Mouse (Mus musculus): ENCODE data around the gene Adipor1. TPM values are rescaled to one million over a fixed set of nuclear protein-coding genes. Genes with fewer than 3 reads are reported as not detected.

The Adipor1 gene
- polyA plus RNA-seq, 1 experiment, result 113 TPM

GRCm38 (mm10) chr1:134408080-134408479 is 7.1 kb upstream of the Adipor1 start:
- Histone ChIP-seq H3K27me3 (replicated peaks; ENCODE audit: control insufficient read depth, insufficient read depth, low read length) (no peaks in the 10 kb centered on the region), H3K4me3 (ENCODE audit: insufficient read depth, low read depth, low read length) (no peak overlapping the region), H3K4me1 (ENCODE audit: control insufficient read depth, insufficient read depth, low read length) (peaks cover 5% of the 10 kb centered on the region; the same call in 1 of the 2 replicates), H3K27ac (ENCODE audit: insufficient read depth, low read depth, low read length) (no peak overlapping the region), H3K36me3 (ENCODE audit: control insufficient read depth, insufficient read depth, low read length) (no peaks in the 10 kb centered on the region)
- TF ChIP-seq POLR2A (IDR thresholded peaks at IDR 0.05; ENCODE audit: low read depth, low read length), result no peak
- TF ChIP-seq CTCF (conservative IDR thresholded peaks at IDR 0.05; ENCODE audit: insufficient read depth, insufficient read length, low read depth, low read length), result no peak
- WGBS, result 59% methylated on average over 8 of the region's 8 CpGs
- DNase-seq, result peak; percentile 76

GRCm38 (mm10) chr1:134411706-134412629 is 3.2 kb upstream of the Adipor1 start:
- H3K4me1 ChIP-seq (ENCODE audit: control insufficient read depth, insufficient read depth, low read length), result peaks cover 7% of the 10 kb centered on the region; the same call in 1 of the 2 replicates
- TF ChIP-seq POLR2A (IDR thresholded peaks at IDR 0.05; ENCODE audit: low read depth, low read length) (no peak), CTCF (conservative IDR thresholded peaks at IDR 0.05; ENCODE audit: insufficient read depth, insufficient read length, low read depth, low read length) (no peak)
- DNase-seq, result no peak

GRCm38 (mm10) chr1:134414038-134414437 is 1.1 kb upstream of the Adipor1 start:
- H3K4me1 ChIP-seq (ENCODE audit: control insufficient read depth, insufficient read depth, low read length), result peaks cover 21% of the 10 kb centered on the region; the same call in 1 of the 2 replicates
- H3K4me3 ChIP-seq (ENCODE audit: insufficient read depth, low read depth, low read length), result no peak overlapping the region
- H3K27me3 ChIP-seq (replicated peaks; ENCODE audit: control insufficient read depth, insufficient read depth, low read length), result no peaks in the 10 kb centered on the region
- no peak for TF ChIP-seq CTCF (conservative IDR thresholded peaks at IDR 0.05; ENCODE audit: insufficient read depth, insufficient read length, low read depth, low read length)
- no peak for TF ChIP-seq POLR2A (IDR thresholded peaks at IDR 0.05; ENCODE audit: low read depth, low read length)
- H3K36me3 ChIP-seq (ENCODE audit: control insufficient read depth, insufficient read depth, low read length), result no peaks in the 10 kb centered on the region
- peak; percentile 77 for DNase-seq
- peak overlapping the region; percentile 83 for H3K27ac ChIP-seq (ENCODE audit: insufficient read depth, low read depth, low read length)
- WGBS, result 32% methylated on average over 2 of the region's 2 CpGs

More at GRCm38 (mm10) chr1:134411706-134412629, 3.2 kb upstream of the Adipor1 start:
- Histone ChIP-seq H3K27ac (ENCODE audit: insufficient read depth, low read depth, low read length) (no peak overlapping the region), H3K27me3 (replicated peaks; ENCODE audit: control insufficient read depth, insufficient read depth, low read length) (no peaks in the 10 kb centered on the region), H3K36me3 (ENCODE audit: control insufficient read depth, insufficient read depth, low read length) (no peaks in the 10 kb centered on the region), H3K4me3 (ENCODE audit: insufficient read depth, low read depth, low read length) (no peak overlapping the region)
- whole genome bisulfite sequencing, result 86% methylated on average over 9 of the region's 9 CpGs

- H3K27me3 ChIP-seq (replicated peaks; ENCODE audit: control insufficient read depth, insufficient read depth, low read length), result no peaks in the 10 kb centered on the region
- peak overlapping the region; percentile 11; the same call in 1 of the 2 replicates for H3K4me3 ChIP-seq (ENCODE audit: insufficient read depth, low read depth, low read length)
- H3K27ac ChIP-seq (ENCODE audit: insufficient read depth, low read depth, low read length), result peak overlapping the region; percentile 83
- H3K4me1 ChIP-seq (ENCODE audit: control insufficient read depth, insufficient read depth, low read length), result peaks cover 26% of the 10 kb centered on the region
- no peaks in the 10 kb centered on the region for H3K36me3 ChIP-seq (ENCODE audit: control insufficient read depth, insufficient read depth, low read length)
- 13% methylated on average over 11 of the region's 11 CpGs for WGBS
- TF ChIP-seq POLR2A (IDR thresholded peaks at IDR 0.05; ENCODE audit: low read depth, low read length) (no peak), CTCF (conservative IDR thresholded peaks at IDR 0.05; ENCODE audit: insufficient read depth, insufficient read length, low read depth, low read length) (peak; percentile 32; the same call in 1 of the 2 replicates)
- DNase-seq, result peak; percentile 5
These were observed 544 bp upstream of the Adipor1 start for GRCm38 (mm10) chr1:134414501-134415167.

GRCm38 (mm10) chr1:134418414-134418975 is 3.3 kb downstream of the Adipor1 start:
- no peak overlapping the region for H3K4me3 ChIP-seq (ENCODE audit: insufficient read depth, low read depth, low read length)
- peaks cover 35% of the 10 kb centered on the region for H3K4me1 ChIP-seq (ENCODE audit: control insufficient read depth, insufficient read depth, low read length)
- WGBS, result 57% methylated on average over 2 of the region's 2 CpGs
- no peak for DNase-seq
- H3K27me3 ChIP-seq (replicated peaks; ENCODE audit: control insufficient read depth, insufficient read depth, low read length), result no peaks in the 10 kb centered on the region
- H3K27ac ChIP-seq (ENCODE audit: insufficient read depth, low read depth, low read length), result peak overlapping the region; percentile 54
- no peak for TF ChIP-seq POLR2A (IDR thresholded peaks at IDR 0.05; ENCODE audit: low read depth, low read length)
- no peak for TF ChIP-seq CTCF (conservative IDR thresholded peaks at IDR 0.05; ENCODE audit: insufficient read depth, insufficient read length, low read depth, low read length)
- H3K36me3 ChIP-seq (ENCODE audit: control insufficient read depth, insufficient read depth, low read length), result no peaks in the 10 kb centered on the region

GRCm38 (mm10) chr1:134419176-134419575 is 4.0 kb downstream of the Adipor1 start:
- 14% methylated on average over 1 of the region's 1 CpGs for WGBS
- peak overlapping the region; percentile 53 for H3K27ac ChIP-seq (ENCODE audit: insufficient read depth, low read depth, low read length)
- H3K27me3 ChIP-seq (replicated peaks; ENCODE audit: control insufficient read depth, insufficient read depth, low read length), result no peaks in the 10 kb centered on the region
- no peak for TF ChIP-seq CTCF (conservative IDR thresholded peaks at IDR 0.05; ENCODE audit: insufficient read depth, insufficient read length, low read depth, low read length)
- no peak for TF ChIP-seq POLR2A (IDR thresholded peaks at IDR 0.05; ENCODE audit: low read depth, low read length)
- no peak overlapping the region for H3K4me3 ChIP-seq (ENCODE audit: insufficient read depth, low read depth, low read length)
- H3K4me1 ChIP-seq (ENCODE audit: control insufficient read depth, insufficient read depth, low read length), result peaks cover 33% of the 10 kb centered on the region
- no peak for DNase-seq
- H3K36me3 ChIP-seq (ENCODE audit: control insufficient read depth, insufficient read depth, low read length), result no peaks in the 10 kb centered on the region
